Mouse (Mus musculus) hindlimb bud, embryonic 11.5 days (tissue): Measurements from ENCODE around the gene Zpbp2.
A peak's percentile ranks its signal among the peaks of the same experiment; 100 is the strongest.
"Not testable (repeated sequence)": the region's sequence is repeated elsewhere in the genome, so short reads cannot be mapped to it uniquely, and the experiment has no call there.

Experiments used
- DNase-seq: peaks from one replicate; pipeline ENCODE4 v3.0.0-alpha.2; 2012; ENCODE audit warnings: low read depth, low spot score; ENCODE audit errors: extremely low spot score

Gene Zpbp2

DNA sequence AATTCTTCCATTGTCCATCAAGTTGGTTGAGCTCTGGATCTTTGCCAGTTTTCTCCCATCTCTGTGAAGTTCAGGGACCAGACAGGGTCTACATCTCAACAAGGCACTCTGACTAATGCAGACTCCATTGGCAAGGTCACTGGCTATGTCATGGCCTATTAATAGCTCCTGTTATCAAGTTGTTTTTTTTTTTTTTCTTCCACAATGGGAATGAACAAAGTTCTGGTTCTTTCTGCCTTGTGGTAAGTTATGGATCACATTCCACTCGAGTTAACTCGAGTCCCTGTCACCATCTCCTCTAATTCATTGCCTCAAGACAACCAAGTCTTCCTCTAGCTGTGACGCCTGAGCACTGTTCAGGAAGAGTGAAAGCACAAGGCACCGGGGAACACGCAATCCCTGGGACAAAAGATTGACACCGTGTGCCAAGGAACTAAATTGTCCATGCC, 38.0 kb downstream of the Zpbp2 start:
- DNase-seq, result no peak

DNA sequence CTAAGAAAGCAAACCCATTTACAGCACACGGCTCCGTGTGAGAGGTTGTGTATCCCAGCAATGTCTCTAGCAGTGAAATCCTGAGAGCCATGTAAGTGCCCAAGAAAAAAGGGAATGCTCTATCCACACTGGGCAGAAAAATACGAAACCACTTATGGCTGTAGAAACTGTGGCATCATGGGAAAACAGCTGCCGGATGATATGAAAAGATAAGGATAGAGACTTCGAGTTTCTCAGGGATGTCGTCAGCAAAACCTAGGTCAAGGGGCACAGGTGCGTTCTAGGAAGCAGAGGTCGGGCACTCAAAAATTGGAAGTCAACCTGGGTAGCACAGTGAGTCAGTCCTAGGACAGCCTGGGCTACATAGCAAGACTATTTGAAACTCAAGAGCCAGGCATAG, 38.4 kb downstream of the Zpbp2 start:
- no peak for DNase-seq

DNA sequence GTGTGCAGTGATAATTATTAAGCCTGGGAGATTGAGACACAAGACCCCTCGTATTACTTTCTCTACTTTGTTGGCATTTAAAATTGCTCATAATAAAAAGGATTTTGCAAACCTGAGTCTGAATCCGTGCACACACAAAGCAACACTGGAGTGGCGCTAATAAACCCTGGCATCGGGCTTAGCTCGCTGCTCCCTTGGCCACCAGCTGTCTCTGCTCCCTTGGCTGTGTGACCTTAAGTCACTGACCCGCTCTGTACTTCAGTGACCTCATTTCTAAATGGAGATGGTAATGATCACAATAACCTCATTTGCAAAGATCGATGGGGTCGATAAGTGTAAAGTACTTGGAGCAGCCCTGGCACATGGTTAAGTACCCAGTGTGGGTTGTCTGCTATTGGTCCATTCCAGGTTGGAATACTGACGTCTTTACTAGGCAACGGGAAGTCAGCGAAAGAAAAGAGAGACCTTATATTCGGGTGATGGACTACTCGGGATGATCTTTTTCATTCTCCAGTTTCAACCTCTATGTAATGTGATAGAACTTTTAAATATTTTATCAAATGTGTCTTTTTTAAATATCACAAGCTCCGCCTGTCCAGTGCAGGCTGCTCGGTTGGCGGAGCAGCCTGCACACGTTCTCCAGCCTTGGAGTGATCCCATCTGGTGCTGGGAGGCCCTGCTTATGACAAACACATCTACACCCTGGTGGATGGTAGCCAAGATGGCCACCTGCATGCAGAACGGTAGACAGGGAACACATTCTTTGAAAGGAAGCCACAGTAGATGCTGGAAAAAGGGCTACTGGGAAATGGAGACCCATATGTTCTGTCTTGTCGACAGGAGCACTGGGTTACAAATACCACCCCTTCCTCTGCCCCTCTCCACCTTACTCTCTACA, 39.9 kb downstream of the Zpbp2 start:
- DNase-seq, result no peak

DNA sequence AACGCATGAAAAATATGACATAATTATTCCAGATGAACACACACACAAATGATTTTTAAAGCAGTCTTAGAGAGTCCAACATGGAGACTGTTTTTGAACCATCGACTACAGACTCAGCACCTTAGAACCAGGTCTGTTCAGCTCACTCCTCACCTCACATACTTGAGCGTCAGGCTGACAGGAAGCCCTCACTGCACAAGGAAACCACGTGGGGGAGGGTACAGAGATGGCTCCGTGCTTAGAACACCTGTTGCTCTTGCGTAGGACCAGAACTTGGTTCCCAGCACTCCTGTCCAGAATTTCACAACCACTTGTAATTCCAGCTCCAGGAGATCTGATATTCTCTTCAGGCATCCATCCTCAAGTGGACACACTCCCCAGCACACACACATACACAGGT, 44.1 kb downstream of the Zpbp2 start:
- DNase-seq, result no peak

DNA sequence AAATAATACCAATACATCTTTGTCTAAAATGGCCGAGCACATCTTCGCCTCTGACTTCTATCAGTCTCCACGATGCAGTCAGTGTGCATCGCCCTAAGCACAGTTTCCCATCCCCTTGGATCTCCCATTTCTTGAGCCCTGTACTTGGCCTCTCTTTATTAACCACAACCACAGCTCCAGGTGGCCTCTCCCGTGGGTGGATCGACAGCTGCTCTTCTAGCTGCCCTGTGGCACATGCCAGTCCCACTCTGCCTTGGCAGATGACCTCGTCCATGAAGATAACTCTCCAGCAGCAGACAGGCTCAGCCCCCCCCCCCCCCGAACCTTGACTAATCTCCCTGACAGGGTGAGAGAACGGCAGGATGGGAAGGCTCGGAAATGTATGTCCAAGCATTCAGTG, 44.6 kb downstream of the Zpbp2 start:
- no peak for DNase-seq

DNA sequence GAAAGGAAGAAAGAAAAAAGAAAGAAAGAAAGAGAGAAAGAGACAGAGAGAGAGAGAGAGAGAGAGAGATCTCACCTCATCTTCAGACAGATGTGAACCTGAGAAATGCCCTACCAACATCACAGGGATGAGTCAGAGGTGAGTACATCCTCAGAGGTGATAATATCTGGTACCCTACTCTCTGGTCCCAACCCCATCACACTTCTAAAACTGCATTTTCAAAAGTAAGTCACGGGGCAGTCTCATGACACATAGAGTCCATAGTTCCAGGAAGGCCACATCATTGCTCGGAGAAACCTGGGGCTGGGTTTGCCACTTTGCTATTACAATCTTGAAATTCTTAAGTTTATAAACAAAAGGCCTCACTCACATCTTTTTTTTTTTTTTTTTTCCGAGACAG, 45.1 kb downstream of the Zpbp2 start:
- DNase-seq, result no peak

DNA sequence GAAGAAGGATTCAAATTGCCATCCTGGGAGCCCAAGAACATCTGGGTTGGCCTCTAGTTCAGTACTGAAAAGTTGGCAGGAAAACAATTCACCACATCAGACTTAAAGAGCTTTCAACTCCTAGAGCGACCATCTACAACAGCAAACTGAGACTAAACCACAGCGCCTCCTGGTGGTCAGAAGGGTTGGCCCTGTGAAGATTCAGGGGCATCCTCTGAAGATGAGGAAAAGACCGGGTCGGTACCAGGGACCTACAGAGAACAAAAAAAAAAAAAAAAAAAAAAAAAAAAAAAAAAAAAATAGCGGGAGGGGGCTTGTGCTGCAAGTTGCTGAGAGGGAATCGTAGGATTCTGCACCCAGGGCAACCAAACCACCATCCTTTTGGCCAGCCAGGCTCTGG, 46.5 kb downstream of the Zpbp2 start:
- peak; percentile 35 for DNase-seq

DNA sequence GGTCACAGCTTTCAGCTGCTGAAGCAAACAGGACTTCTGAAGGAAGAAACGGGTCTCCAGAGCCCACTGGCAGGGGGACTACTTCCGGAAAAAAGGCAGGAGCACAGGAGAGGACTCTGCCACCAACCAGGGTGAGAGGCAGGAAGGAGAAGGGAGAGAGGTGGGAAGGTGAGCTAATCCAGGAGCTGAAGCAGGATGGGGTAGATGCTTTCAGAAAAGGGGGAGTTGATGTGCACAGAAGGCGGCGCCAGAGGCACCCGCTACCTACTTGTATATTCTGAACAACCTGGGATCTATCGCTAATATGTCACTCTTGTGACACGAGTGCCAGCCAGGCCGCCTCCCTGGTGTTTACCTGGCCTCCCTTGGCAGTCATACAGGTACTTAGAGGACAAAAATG, 47.1 kb downstream of the Zpbp2 start, which contains the start of gene Lrrc3c:
Gene Lrrc3c, plus strand, starts transcription at position 301 of the 400 bp plus-strand sequence.
- DNase-seq, result no peak

DNA sequence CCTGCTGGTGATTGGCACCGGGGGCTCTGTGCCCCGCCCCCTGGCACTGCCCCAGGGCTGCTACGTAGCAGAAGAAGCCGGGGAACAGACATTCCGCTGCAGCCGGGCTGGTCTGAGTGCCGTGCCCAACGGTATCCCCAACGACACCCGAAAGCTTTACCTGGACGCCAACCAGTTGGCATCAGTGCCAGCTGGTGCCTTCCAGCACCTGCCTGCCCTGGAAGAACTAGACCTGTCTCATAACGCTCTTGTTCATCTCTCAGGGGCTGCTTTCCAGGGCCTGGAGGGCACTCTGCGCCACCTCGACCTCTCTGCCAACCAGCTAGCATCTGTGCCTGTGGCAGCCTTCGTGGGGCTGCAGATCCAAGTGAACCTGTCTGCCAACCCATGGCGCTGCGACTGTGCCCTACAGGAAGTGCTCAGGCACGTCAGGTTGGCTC, 48.0 kb downstream of the Zpbp2 start:
- no peak for DNase-seq

DNA sequence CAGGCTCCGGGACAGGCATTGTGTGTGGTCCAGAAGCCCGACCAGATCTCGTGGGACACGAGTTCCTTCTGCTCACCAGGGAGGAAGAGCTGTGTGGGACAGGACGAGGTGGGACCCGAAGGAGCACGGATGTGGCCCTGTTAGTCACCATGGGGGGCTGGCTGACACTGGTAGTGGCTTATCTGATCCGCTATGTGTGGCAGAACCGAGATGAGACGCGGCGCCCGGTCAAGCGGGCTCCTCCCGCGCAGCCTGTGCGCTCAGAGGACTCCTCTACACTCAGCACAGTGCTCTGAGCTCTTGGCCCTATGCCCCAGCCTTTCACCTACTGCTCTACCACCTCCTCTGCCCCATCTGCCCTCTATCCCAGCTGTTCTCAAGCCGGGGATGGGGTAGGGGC, 48.4 kb downstream of the Zpbp2 start:
- no peak for DNase-seq

DNA sequence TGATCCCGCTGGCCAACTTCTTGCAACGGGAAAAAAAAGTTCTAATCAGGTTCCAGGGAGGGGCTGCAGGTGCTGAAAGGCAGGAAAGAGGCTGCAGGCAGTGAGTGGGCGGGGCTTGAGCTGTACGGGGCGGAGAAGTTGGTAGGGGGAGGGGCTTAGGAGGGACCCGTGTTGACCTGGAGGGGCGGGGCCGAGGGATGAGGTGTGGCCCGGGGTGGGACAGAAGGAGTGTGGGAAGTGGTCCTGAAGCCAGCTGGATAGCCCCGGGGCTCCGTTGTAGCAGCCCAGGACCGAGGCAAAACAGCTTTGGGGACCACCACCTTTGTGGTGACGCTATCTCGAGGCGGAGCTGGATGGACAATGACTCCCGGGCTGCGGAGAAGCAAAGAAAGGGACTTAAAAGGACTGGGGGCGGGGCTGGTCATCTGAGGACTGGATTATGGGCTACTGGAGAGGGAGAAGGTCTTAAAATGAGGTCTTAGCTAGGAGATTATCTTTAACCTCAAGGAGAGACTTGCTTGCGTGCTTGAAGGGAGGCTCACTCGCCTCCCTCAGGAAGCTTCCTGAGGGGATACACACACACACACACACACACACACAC, 51.3 kb downstream of the Zpbp2 start:
- DNase-seq, result no peak

DNA sequence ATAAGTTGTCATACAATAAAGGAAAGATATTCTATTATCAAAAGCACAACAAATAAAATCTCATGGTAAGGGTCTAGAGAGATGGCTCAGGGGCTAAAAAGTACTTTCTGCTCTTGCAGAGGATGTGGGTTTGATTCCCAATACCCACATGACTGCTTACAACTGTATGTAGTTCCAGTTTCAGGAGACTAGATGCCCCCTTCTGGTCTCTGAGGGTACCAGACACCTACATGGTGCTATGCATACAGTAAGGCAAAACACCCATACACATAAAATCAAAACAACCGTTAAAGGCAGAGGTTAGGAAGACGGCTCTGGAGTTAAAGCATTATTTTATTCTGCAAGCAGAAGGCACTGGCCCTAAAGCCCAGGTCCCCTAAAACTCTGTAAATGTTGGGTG, 53.1 kb downstream of the Zpbp2 start:
- no peak for DNase-seq

DNA sequence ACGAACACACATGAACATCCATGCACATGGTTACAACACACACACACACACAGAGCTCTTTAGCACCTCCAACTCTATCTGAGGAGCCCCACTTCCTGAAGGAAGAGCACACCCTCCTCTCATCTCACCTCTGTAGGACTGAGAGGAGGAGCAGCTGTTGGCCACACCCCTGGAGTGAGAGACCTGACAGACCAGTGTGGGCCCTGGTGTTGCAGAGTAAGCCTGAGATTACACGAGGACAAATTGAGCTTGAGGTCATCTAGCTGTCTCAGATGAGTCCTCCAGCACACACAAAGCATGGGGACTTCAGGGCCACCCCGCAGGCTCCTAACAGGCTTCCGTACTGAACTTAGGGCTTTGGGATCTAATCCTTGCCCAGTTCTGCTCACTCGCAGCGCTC, 54.0 kb downstream of the Zpbp2 start:
- not testable (repeated sequence) for DNase-seq

DNA sequence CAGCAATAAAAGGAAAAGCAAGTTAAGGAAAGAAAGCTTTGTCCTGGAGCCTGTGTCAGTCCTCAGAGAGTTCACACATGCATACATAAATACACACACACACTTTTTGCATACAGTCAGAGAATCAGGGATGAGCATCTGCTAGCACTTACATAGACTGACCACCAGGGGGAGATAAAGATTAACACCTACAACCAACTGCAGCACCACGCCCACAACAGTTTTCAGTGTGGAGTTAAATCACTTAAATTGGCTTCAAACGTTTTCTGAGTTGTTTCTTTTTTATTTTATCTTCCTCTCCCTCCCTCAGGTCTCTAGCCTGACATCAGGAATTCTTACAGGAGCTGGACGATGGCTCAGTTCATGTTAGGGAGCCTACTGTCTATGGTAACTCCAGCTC, 55.9 kb downstream of the Zpbp2 start:
- no peak for DNase-seq
